Mouse (Mus musculus): ENCODE data around the gene Capn2.

DNA sequence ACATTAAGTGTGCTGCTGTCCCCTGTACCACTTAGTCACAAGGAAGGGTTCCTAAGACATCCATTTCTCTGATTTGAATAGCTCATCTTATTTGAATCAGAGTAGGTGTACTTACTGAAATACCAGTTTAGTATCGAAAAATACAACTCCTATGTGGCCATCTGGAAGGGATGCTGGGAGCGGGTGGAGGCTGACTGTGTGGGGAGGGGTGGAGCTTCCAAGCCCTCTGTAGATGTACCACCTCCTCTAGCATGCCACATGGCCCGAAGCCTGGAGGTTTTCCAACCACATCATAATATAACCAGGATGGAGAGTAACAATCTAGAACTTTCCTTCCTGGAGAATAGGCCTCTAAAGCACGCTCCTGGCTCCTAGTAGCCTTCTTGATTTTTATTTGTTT is 40.9 kb upstream of the Capn2 start:
- TF ChIP-seq CTCF (IDR thresholded peaks at IDR 0.05; ENCODE audit: control insufficient read depth, insufficient read depth, insufficient replicate concordance, low read depth, low read length) (no peak), POLR2A (IDR thresholded peaks at IDR 0.05; ENCODE audit: control insufficient read depth, low read depth, low read length) (no peak)
